Mouse (Mus musculus) gastrocnemius, postnatal 10 days (tissue): ENCODE results near the gene Psors1c2. TPM values are rescaled to one million over a fixed set of nuclear protein-coding genes. Genes with fewer than 3 reads are reported as not detected.
"Not testable (repeated sequence)": the region's sequence is repeated elsewhere in the genome, so short reads cannot be mapped to it uniquely, and the experiment has no call there.

Source experiments
- DNase-seq: peaks from one replicate; pipeline ENCODE4 v3.0.0; 2021; ENCODE audit warnings: mixed read lengths
- long read RNA-seq, 2 experiments: library from polyadenylated mRNA; stranded (forward); transcript quantifications; one replicate each; pipeline ENCODE4 v2.0.0; 2021
- total RNA-seq, 2 experiments: library from RNA; stranded (reverse); gene quantifications; 2 replicates each; pipeline ENCODE4 v1.2.3; 2021

Gene Psors1c2
- total RNA-seq = not detected
- long read RNA-seq, experiment 1 = 0 reads
- long read RNA-seq, experiment 2 = 0 reads

DNA sequence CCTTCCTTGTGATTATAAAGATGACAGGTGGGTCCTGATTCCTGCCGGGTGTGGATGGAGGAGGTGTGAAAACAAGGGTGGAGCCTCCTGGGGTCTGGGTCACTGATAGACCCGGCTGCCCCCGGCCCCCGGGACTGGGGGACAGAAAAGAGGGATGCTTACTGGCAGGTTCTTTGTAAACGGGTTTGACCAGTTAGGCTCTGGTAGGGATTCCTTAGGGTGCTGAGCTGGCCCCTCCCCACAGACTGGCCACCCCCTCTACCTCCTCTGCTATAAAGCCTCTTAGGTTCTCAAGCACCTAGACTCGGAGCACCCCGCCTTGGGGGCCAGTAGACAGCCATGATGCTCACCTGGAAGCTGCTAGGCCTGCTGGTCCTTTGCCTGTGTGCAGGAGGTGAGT lies at the start of gene Psors1c2:
Psors1c2 (plus strand) TSS at position 301 of the 400 bp plus-strand sequence.
- no peak for DNase-seq

- peak; percentile 67 for DNase-seq
Observed at GRCm38 (mm10) chr17:35484066-35484465, 48.9 kb upstream of the Psors1c2 start.

GRCm38 (mm10) chr17:35485702-35486101 lies 47.3 kb upstream of the Psors1c2 start:
- no peak for DNase-seq

DNA sequence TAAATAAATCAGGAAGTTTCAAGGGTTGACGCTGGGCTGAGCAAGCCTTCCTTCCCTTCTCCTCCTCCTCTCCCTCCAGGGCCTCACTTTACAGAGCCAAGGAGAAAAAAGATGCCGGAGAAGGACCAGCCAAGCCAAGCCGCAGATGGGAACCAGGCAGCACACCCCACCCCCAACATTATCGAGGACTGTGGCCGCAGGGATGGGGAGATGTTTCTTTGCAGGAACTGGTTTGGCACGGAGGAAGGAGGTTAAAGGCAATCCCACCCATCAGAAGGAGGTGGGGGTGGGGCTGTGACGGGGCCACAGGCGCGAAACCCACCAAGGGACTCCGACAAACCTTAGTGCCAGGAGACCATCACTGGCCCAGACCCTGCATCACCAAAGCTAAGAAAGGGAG lies 46.3 kb upstream of the Psors1c2 start:
- DNase-seq = no peak

- no peak for DNase-seq
Observed at GRCm38 (mm10) chr17:35488041-35488440, 45.0 kb upstream of the Psors1c2 start.

GRCm38 (mm10) chr17:35490320-35490719 lies 42.7 kb upstream of the Psors1c2 start:
- no peak for DNase-seq

DNA sequence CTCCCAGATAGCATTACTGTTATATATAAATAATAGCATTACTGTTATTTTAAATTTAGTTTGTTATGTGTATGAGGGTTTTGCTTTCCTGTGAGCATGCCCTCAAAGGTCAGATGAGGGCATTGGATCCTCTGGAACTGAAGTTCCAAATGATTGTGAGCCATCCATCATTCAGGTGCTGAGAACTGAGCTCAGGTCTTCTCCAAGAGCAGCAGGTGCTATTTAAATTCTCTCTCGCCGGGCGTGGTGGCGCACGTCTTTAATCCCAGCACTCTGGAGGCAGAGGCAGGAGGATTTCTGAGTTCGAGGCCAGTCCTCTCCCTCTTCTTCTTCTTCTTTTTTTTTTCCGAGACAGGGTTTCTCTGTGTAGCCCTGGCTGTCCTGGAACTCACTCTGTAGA lies 35.9 kb upstream of the Psors1c2 start:
- DNase-seq = no peak

DNA sequence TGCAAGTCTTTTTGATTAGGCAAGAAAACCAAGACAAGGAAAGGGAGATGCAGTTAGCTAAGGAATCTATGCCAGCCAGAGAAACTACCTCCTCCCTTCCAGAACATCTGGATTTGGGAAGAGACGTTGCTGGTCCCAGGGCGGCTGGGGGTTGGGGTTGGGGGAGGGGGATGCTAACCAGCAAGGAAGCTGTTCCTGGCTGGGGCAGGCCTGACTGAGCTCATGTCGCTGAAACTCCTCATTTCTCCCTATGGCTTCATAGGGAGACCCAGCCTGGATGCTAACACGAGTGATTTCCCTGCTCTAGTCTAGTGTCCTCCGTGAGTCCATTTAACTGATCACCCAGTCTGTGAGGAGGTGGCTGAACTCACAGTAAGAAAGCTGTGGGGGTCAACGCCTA lies 30.8 kb upstream of the Psors1c2 start:
- DNase-seq = no peak

- DNase-seq = no peak
Observed at GRCm38 (mm10) chr17:35502762-35503161, 30.2 kb upstream of the Psors1c2 start.

- no peak for DNase-seq
Observed at GRCm38 (mm10) chr17:35503849-35504248, 29.2 kb upstream of the Psors1c2 start.

DNA sequence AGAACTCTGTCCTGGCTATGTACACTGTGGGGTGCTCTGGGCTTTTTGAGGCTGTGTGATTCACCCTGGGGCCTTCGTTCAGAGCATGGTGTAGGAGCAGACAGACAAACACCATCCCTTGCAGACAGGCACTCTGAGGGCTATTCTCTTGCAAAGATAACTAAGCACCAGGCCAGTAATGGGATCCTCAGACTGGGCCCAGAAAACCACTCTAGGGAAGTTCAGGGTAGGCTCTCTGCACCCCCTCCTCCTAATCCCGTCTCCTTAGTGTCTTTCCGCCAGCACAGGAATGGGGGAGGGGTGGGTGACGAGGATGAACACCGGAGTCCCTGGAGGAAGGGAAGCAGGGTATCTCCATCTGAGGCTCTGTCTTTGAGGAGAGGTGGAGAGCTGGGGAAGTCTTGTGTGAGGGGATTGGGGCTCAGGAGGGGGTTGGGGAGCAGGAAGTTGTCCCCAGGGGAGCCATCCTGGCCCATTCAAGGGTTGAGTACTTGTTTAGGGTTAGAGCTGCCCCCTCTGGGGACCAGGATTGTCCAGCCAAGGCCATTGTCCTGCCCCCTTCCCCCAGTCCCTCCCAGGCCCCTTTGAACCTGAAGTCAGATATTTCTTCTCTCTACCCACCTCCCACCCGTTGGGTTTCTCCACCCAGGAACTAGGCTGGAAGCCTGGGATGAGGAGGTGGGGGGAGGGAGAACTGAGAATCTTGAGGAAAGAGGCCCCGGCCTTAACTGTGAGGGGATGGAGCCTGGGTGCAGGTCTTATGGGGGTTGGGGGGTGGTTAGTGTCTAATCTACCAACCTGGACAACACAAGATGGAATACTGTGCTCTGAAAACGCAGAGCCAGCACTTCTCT lies 28.1 kb upstream of the Psors1c2 start:
- DNase-seq = no peak

GRCm38 (mm10) chr17:35505776-35506175 lies 27.2 kb upstream of the Psors1c2 start, which contains the start of gene Pou5f1:
TSS of gene Pou5f1 (plus strand) at chr17:35506018.
- no peak for DNase-seq

- no peak for DNase-seq
Observed at GRCm38 (mm10) chr17:35506881-35507280, 26.1 kb upstream of the Psors1c2 start.

- no peak for DNase-seq
Observed at GRCm38 (mm10) chr17:35507556-35508260, 25.3 kb upstream of the Psors1c2 start.

DNA sequence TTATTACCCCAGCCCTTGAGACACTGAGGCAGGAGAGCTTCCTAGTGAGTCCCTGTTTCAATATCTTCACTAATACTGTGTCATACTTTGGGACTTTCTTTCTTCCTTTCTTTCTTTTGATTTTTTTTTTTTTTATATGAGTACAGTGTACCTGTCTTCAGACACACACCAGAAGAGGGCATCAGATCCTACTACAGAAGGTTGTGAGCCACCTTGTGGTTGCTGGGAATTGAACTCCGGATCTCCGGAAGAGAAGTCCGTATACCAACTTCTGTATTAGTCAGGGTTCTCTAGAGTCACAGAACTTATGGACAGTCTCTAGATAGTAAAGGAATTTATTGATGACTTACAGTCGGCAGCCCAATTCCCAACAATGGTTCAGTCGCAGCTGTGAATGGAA lies 24.7 kb upstream of the Psors1c2 start:
- DNase-seq = not testable (repeated sequence)

DNA sequence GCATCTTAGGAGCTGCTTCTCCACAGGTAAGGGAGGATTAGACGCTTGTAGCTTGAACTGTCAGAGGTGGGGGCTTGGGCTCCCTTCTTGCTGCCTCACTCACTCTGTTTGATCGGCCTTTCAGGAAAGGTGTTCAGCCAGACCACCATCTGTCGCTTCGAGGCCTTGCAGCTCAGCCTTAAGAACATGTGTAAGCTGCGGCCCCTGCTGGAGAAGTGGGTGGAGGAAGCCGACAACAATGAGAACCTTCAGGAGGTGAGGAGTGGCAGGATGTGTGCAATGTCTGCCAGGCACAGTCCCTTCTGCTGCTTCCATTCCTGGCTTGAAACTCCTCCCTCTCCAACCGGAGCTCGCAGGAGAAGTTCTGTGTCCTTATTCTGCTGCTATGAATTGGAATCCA lies 23.7 kb upstream of the Psors1c2 start:
- DNase-seq = no peak

GRCm38 (mm10) chr17:35512916-35513626 lies 19.9 kb upstream of the Psors1c2 start:
- DNase-seq = no peak

- peak; percentile 84 for DNase-seq
Observed at GRCm38 (mm10) chr17:35513886-35514285, 19.1 kb upstream of the Psors1c2 start.

DNA sequence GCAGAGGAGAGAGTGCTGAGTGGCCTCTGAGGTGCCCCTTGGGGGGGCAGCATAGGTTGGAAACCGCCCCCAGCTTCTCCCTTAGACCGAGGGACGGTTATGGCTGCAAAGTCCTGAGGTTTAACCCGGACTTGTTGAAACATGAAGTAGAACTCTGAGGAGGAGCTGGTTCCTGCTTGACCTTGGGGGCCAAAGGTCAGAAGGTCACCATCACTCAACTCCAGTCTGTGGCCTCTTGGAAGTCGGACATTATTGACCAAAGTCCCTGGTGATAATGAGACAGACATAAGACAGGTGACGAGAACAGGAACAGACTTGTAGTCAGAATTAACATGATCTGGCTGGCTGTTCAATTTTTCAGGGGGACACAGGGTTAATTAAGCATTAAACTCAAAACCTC lies 18.2 kb upstream of the Psors1c2 start:
- DNase-seq = no peak

- DNase-seq = no peak
Observed at GRCm38 (mm10) chr17:35515911-35516640, 16.9 kb upstream of the Psors1c2 start.

GRCm38 (mm10) chr17:35516652-35517500 lies 16.1 kb upstream of the Psors1c2 start, which contains the start of the genes Tcf19 and Cchcr1:
TSS of gene Tcf19 (minus strand) at chr17:35516824.
TSS of gene Cchcr1 (plus strand) at chr17:35517100.
- DNase-seq = peak; percentile 96
